Mouse (Mus musculus) neutrophil, adult 59 days (primary cell): ENCODE measurements around the gene Slc30a5. TPM values are rescaled to one million over a fixed set of nuclear protein-coding genes. Genes with fewer than 3 reads are reported as not detected.

Experiments used
- total RNA-seq, 2 experiments: library from RNA; stranded (reverse); gene quantifications; 1 replicate in 1 of 2; 2 replicates in 1 of 2; pipeline ENCODE4 v1.2.4; 2023

Slc30a5 gene
- total RNA-seq = 10 to 100 TPM; 25.3 to 31.4 TPM

DNA sequence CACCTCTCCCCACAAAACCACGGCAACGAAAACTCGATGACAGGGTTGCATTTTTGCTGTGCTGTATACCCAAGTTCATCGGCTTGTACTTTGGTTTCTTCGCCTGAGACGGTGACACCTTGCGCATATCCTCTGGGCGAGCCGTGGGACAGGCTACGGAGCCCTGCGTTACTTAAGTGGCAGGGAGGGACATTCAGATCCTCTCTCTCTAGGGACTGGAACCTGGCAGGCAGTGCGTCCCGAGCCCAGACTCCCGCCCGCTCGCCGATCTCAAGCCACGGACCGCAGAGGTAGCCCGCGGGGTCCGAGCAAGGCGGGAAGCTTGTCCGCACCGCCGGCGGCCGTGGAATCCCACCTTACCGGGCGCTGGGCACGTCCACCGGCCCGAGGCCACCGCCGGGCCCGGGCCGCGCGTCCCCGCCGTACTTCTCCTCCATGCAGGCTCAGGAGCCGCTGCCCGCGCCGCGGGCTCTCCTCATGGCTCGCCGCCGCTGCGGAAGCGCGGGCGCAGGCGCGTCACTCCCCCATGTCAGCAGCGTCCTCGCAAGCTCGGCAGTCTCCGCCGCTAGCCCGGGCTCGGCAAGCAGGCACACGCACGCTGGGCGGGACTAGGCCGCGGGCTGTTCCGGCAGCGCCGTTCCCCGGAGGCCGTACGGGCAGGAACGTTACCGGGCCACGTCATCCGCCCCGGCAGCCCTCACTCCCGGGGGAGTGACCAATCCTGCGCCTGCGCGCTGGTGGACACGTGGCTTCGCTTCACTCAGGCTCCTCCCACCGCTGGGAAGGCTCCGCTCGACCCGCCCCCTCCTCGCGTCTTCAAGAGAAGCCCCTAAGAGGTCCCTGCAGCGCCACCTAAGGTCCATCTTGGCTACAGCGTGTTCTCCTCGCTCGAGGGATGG lies at the start of gene Slc30a5:
TSS of gene Slc30a5 (minus strand) at position 687 of the 899 bp plus-strand sequence.

DNA sequence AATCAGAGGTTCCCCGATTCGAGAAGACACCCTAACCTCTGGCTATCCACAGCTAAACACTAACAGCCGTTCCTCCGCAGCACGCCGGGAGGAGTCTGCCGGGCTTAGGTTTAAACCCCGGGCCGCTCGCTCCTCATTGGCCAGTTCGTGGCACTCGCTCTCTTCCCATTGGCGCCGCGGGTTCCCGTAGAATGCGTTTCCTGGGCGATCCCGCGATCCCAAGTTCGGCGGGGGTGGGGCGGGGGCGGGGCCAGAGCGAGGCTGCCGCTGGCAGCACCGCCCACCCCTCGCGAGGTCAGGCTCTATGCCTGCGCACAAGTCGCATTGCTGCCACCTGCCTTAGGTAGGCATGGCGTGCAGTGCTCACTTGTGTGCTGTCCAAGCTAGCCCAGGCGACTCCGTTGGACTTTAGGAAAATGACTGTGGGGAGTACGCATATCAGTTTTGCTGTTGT lies 46.8 kb downstream of the Slc30a5 start, which contains the start of gene Ccnb1:
TSS of gene Ccnb1 (minus strand) at position 157 of the 454 bp plus-strand sequence.

DNA sequence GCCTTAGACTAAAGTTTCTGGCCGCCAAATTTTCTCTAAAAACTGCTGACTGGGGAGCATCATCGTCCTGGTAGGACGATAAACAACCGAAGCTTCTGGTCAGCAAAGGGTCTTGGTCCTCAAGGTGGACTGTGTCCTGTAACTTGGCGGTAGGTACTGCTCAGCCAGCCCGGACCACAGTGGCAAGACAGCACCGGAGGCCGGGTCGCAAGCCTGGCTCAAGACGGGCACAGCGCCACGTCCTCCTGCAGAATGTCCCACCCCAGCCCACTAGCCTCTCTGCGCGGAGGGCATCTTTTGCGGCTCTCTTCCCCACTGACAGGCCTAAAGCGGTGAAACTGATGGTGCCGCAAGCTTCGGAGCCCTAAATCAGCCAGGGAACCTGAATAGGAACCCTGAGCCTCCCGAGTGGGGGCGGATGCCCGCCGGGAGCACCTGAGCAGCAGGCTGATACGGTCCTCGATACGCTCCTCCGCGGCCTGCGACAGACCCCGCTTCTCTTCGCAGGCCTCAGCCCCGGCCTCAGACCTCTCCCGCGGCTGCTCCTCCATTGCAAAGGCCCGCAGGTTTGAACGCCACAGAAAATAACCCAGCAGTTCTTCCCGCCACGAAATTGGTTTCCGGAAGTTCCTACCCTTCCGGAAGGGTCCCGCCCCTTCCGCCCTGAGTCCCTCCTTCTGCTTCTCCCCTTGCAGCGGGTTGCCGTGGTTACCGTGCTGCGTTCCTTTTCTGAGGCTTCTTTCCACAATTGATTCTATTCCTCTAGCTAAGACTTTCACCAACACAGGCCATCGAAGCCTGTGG lies 57.8 kb downstream of the Slc30a5 start, which contains the start of gene Cenph:
TSS of gene Cenph (minus strand) at position 648 of the 804 bp plus-strand sequence.

Other genes starting within 250 kb of the Slc30a5 start
- under 1 TPM; 0.35 to 0.36 TPM for gene Marveld2, start 216.5 kb downstream of the Slc30a5 start, total RNA-seq
- gene Ak6, start 182.4 kb downstream of the Slc30a5 start, total RNA-seq = 10 to 100 TPM; 74.1 to 74.8 TPM
- gene Rad17, start 182.4 kb downstream of the Slc30a5 start, total RNA-seq = 10 to 100 TPM; 20.1 to 21.0 TPM
- gene Taf9, start 181.8 kb downstream of the Slc30a5 start, total RNA-seq = 10 to 100 TPM in 1 of 2 experiments, 1 to 10 TPM in 1; 8.6 to 14.0 TPM
- gene Ccdc125, start 163.7 kb downstream of the Slc30a5 start, total RNA-seq = 10 to 100 TPM; 47.9 to 51.0 TPM
- gene Cdk7, start 102.5 kb downstream of the Slc30a5 start, total RNA-seq = 10 to 100 TPM; 16.7 to 18.0 TPM
- gene Mrps36, start 88.8 kb downstream of the Slc30a5 start, total RNA-seq = 10 to 100 TPM; 16.9 to 21.7 TPM
- gene Cenph, start 57.5 kb downstream of the Slc30a5 start, total RNA-seq = 10 to 100 TPM in 1 of 2 experiments, 1 to 10 TPM in 1; 9.7 to 11.0 TPM
- 10 to 100 TPM; 53.0 to 63.0 TPM for gene Ccnb1, start 46.9 kb downstream of the Slc30a5 start, total RNA-seq